Mouse (Mus musculus): ENCODE results near the gene Fam71b. TPM values are rescaled to one million over a fixed set of nuclear protein-coding genes. Genes with fewer than 3 reads are reported as not detected.

The Fam71b gene
- not detected for polyA plus RNA-seq (2012; fragmentation: generic; extraction: Trizol)

DNA sequence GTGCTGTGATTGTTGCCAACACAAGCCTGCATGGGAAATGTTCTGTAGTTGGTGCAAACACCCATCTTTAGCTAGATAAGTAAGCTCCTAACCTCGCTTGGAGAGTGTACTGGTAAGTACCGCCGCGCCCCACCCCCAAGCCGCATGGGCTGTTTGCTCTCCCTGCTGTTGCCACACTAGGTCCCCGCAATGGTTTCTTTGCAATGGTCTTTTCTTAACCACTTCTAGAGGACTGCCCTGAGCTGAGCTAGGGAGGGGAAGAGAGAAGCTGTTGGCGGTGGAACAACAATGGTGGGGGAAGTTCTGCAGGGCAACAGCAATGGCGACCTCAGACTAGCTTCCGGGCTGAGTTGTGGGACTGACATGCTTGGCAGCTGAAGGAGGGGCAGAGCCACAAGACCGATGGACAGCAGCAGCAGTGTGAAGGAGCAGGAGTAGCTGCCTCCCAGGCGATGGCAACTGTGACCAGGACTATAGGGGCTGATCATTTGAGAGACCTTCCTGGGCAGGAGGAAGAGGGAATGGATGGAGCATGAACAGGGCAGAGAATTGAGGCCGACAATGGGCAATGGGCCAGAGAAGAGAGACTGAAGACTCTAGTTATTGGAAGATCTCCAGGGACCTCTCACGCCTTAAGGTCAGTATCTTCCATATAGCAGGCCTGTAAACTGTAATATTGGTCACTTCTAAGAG, at the start of gene Fam71b:
Gene Fam71b (plus strand): TSS at position 393 of the 693 bp plus-strand sequence.

DNA sequence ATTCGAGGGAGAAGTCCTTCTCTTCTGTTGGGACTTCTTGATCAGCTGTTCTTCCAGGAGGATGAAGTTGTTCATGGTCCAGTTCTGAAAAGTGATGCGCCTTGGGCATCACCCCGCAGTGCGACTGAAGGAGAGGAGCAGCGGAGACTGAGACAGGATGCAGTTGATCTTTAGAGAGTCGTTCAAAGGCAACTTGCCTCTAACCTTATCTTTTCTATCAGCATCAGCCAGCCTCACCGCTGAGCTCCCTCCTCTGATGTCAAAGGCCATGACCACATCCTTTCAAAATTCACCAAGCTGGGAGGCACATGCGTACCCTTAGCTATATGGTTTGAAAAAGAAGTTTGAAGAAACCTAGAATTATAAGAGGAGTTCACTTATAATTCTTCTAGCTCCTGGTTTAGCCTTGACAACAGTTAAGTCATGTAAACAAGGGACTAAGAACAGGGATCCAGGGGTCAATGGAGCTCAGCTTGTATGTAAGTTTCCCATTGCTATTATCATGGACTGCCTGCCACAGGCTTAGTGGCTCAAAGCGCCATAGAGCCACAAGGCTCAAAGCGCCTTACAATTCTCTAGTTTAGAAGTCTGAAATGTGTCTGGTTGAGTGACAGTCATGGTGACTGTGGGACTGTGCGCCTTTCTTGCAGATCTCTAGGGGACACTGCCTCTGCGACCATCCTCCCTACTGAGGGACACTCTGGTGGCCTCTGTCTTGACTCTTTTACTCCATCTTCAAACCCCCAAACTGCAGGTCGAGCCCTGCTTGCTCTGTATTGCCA, 6.8 kb upstream of the Fam71b start, which contains the start of gene Itk:
Gene Itk (minus strand): TSS at position 180 of the 782 bp plus-strand sequence.

DNA sequence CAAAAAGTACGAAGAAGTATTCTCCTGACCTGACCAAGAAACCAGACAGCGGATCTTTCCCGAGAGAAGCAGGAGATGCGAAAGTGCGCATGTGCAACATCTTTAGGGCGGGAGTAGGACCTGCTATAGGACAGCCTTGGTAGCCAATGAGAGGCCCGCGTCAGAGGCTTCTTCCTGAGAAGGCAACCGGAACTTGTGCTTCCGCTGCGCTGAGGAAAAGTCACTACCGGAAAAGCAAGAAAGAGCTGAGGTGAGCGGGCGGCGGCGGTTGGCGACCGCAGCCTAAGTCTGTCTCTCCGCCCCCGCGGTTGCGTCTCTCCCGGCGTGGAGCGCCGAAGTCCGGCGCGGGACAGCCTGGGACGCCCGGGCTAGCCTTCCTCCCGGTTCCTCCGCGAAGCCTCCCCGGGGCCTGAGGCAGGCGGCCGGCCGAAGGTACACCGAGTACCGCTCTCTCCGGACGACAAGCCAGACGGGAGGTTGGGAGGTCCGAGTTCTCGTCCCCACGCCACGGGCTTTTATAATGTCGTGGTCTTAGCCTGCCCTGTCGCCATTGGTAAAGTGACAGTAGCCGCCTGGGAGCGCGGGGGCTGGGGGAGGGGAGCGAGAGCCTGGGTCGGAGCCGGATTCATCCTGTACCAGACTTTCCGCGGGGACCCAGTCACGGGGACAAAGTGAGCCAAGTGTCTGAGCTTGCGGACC, 40.5 kb downstream of the Fam71b start, which contains the start of gene Med7:
Gene Med7 (plus strand): TSS at position 166 of the 699 bp plus-strand sequence.

DNA sequence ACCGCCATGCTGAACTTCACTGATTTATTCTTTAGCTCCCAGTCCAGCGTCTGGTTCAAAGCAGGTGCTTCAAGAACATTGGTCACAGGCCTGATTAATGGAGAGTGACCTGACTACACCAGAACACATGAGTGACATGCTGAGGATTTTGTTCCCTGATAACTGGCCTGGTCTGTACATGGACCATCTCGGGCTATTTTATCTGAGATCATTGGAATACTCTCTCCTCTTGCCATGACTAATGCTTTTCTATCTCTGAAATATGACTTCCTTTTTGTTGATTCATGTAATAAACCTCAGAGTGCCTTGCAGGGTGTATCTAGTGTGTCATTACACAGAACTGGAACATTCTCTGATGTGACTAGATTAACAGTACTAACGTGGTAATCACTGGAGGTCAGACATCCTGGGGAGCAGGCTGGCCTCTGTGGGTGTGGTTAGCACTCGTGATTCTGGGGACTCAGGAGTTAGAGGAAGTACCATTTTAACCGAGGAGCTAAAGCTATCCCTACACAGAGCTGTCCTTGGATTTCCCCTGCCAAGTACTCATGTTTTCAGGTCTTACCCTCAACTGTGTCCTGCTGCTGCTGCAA, 58.2 kb downstream of the Fam71b start, which contains the start of gene Havcr2:
Gene Havcr2 (plus strand): TSS at position 483 of the 593 bp plus-strand sequence.

Other genes with a start within 250 kb of the Fam71b start
- gene Nipal4, start 230.1 kb upstream of the Fam71b start, polyA plus RNA-seq (2012; fragmentation: generic; extraction: Trizol): not detected
- gene Fndc9, start 161.0 kb upstream of the Fam71b start, polyA plus RNA-seq (2012; fragmentation: generic; extraction: Trizol): not detected
- under 1 TPM; 0.14 to 0.23 TPM for gene Cyfip2, start 83.7 kb upstream of the Fam71b start, polyA plus RNA-seq (2012; fragmentation: generic; extraction: Trizol)
- not detected for gene Itk, start 7.0 kb upstream of the Fam71b start, polyA plus RNA-seq (2012; fragmentation: generic; extraction: Trizol)
- 10 to 100 TPM in 1 of 2 experiments, 1 to 10 TPM in 1; 3.5 to 15.5 TPM for gene Med7, start 40.4 kb downstream of the Fam71b start, polyA plus RNA-seq (2012; fragmentation: generic; extraction: Trizol)
- under 1 TPM; 0.11 to 0.19 TPM for gene Havcr2, start 58.4 kb downstream of the Fam71b start, polyA plus RNA-seq (2012; fragmentation: generic; extraction: Trizol)
- gene Gm12169, start 127.7 kb downstream of the Fam71b start, polyA plus RNA-seq (2012; fragmentation: generic; extraction: Trizol): not detected
- gene BC053393, start 175.0 kb downstream of the Fam71b start, polyA plus RNA-seq (2012; fragmentation: generic; extraction: Trizol): not detected
- gene Dppa1, start 232.7 kb downstream of the Fam71b start, polyA plus RNA-seq (2012; fragmentation: generic; extraction: Trizol): not detected